Mouse (Mus musculus) kidney, adult 8-10 months (tissue): Measurements from ENCODE around the gene Gm14401.
"Not testable (repeated sequence)": the region's sequence is repeated elsewhere in the genome, so short reads cannot be mapped to it uniquely, and the experiment has no call there.

Experiments used
- DNase-seq, 2 experiments: peaks; one replicate each; pipeline ENCODE4 v3.0.0; 2022

The Gm14401 gene

GRCm38 (mm10) chr2:177073432-177074423 is at the start of gene Gm14401:
Gene Gm14401 (plus strand): TSS chr2:177074320.
- DNase-seq: not testable (repeated sequence)

- peak in 1 of 2 experiments; percentile 4 for DNase-seq
Measured at GRCm38 (mm10) chr2:177072807-177073206, 1.3 kb upstream of the Gm14401 start.

- DNase-seq: not testable (repeated sequence)
Measured at GRCm38 (mm10) chr2:177075015-177075414, 895 bp downstream of the Gm14401 start.

GRCm38 (mm10) chr2:177079866-177080265 is 5.7 kb downstream of the Gm14401 start:
- not testable (repeated sequence) for DNase-seq

GRCm38 (mm10) chr2:177109086-177109485 is 35.0 kb downstream of the Gm14401 start:
- not testable (repeated sequence) for DNase-seq

- not testable (repeated sequence) for DNase-seq
Measured at GRCm38 (mm10) chr2:177129097-177129496, 55.0 kb downstream of the Gm14401 start.
